Mouse (Mus musculus): Measurements from ENCODE around the gene Cdk6. TPM values are rescaled to one million over a fixed set of nuclear protein-coding genes. Genes with fewer than 3 reads are reported as not detected.
"Not testable (repeated sequence)": the region's sequence is repeated elsewhere in the genome, so short reads cannot be mapped to it uniquely, and the experiment has no call there.

The Cdk6 gene
- total RNA-seq, 2 experiments from 2014 or later, result 12.1 to 15.2 TPM

GRCm38 (mm10) chr5:3342771-3343565, 1.7 kb downstream of the Cdk6 start:
- DNase-seq (ENCODE audit: low spot score), result peak; percentile 5
- intact Hi-C loops (cut with DNase I), result loop anchor here (2.0 to 10.0 kb wide), 4 partner anchors 39 to 191 kb away; no protein-coding TSS in a partner anchor

DNA sequence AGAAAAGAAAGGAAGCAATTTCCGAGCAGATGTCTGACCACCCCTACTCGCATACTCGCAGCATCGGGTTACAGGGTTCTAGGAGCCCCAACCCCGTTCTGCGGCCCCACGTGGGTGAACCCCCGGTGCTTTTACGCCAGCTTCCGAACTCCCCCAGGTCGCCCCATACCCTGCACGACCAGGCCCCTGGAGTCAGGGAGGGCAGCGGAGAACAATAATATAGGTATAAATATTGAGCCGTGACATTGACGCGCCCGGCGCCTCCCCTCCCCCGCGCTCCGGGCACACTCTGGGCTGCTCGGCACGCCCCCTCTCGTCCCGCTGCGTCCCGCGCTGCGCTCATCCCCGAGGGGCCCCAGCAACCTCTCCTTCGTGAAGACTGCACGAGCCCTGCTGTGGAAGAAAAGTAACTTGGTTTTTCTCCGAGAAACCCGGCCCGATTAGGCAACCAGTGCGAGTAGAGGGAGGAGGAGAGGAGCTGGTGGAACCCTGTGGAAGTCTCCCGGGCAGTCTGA, 2.3 kb downstream of the Cdk6 start:
- DNase-seq (ENCODE audit: low spot score), result peak; percentile 40
- intact Hi-C loops (cut with DNase I), result loop anchor here (2.0 to 10.0 kb wide), 4 partner anchors 39 to 191 kb away; no protein-coding TSS in a partner anchor

DNA sequence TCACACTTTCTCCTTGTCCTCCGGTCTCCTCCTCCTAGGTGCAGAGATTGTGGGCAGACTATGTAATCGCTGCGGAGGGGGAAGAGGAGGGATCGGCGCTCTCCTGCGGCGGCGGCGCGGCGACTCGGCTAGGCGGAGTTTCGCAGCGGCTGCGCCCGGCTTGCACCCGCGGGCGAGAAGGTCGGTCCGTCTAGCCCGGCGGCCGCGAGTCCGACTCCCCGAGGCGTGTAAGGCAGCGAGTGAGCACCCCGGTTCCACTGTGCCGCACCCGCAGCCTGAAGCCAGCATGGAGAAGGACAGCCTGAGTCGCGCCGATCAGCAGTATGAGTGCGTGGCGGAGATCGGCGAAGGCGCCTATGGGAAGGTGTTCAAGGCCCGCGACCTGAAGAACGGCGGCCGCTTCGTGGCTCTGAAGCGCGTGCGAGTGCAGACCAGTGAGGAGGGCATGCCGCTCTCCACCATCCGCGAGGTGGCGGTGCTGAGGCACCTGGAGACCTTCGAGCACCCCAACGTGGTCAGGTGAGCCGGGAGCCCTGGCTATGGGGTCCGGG, 2.9 kb downstream of the Cdk6 start:
- intact Hi-C loops (cut with DNase I), result loop anchor here (5.0 to 10.0 kb wide), 3 partner anchors 38 to 192 kb away; no protein-coding TSS in a partner anchor
- peak; percentile 73 for DNase-seq (ENCODE audit: low spot score)

GRCm38 (mm10) chr5:3345540-3345939, 4.3 kb downstream of the Cdk6 start:
- intact Hi-C loops (cut with DNase I), result loop anchor here (10.0 kb wide), 1 partner anchor 121 kb away; no protein-coding TSS in a partner anchor
- DNase-seq (ENCODE audit: low spot score), result not testable (repeated sequence)

DNA sequence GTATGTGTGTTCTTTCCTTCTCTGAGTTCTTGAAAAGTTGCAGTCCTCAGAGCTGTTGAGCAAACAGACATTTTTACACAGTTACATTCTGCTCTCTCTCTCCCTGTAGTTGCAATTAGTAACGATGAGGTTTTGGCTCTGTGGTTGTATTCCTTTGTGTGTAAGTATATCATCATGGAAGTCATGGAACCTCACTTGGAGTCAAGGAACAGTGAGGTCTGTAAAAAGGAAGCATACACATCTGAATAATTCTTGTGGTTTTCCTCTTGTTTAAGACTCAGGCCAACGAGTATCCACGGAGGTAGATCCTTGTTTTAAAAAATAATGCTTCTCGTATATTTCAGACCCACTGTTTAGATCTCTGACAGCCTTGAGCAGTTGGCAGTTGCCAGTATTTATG, 8.1 kb downstream of the Cdk6 start:
- DNase-seq (ENCODE audit: low spot score), result not testable (repeated sequence)
- intact Hi-C loops (cut with DNase I), result loop anchor here (10.0 kb wide), 1 partner anchor 125 kb away; no protein-coding TSS in a partner anchor

- DNase-seq (ENCODE audit: low spot score); intact Hi-C loops (cut with DNase I): not testable (repeated sequence)
These were observed 10.6 kb downstream of the Cdk6 start for GRCm38 (mm10) chr5:3351836-3352235.

GRCm38 (mm10) chr5:3352314-3352713, 11.0 kb downstream of the Cdk6 start:
- intact Hi-C loops (cut with DNase I), result no loop called here

GRCm38 (mm10) chr5:3352827-3353226, 11.5 kb downstream of the Cdk6 start:
- no peak for DNase-seq (ENCODE audit: low spot score)
- intact Hi-C loops (cut with DNase I), result no loop called here

More at GRCm38 (mm10) chr5:3352314-3352713, 11.0 kb downstream of the Cdk6 start:
- DNase-seq (ENCODE audit: low spot score), result no peak

DNA sequence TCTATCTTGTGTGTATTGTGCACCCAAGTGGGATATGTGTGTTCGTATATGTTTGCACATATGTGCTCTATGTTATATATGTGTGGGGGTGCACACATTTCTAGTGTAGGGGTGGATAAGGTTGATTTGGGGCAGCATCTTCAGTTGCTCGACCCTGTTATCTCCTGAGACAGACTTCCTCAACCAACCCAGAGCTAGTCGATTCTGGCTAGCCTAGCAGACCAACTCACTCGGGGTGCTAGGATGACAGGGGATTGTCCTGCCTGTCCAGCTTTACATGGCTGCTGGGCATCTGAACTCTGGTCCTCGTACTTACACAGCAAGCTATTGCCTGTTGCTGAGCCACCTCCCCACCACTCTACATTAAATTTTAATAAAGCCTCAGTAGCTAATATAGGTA, 13.0 kb downstream of the Cdk6 start:
- DNase-seq (ENCODE audit: low spot score), result no peak
- intact Hi-C loops (cut with DNase I), result no loop called here

DNA sequence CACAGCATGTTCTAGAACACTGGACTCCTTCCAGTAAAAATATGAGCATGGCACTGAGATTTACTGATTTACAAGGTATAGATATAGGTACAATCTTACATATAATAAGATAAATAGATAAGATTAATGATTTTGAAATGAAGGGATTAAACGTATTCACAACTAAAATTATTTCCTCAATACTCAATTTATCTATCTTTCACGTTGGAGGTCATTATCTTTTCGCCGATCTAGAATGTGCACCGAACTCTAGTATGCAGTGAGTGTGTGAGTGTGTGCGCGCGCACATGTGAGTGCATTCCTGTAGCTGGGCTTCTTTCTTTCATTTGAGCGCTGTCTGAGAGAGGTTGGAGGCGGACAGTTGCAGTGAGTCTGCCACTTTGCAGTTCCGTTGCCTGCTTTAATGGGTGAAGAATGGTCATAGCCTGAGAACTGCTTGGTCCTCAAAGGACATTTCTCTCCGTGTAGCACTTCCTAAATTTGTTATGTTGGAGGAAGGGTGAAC, 13.8 kb downstream of the Cdk6 start:
- DNase-seq (ENCODE audit: low spot score), result no peak
- intact Hi-C loops (cut with DNase I), result no loop called here

DNA sequence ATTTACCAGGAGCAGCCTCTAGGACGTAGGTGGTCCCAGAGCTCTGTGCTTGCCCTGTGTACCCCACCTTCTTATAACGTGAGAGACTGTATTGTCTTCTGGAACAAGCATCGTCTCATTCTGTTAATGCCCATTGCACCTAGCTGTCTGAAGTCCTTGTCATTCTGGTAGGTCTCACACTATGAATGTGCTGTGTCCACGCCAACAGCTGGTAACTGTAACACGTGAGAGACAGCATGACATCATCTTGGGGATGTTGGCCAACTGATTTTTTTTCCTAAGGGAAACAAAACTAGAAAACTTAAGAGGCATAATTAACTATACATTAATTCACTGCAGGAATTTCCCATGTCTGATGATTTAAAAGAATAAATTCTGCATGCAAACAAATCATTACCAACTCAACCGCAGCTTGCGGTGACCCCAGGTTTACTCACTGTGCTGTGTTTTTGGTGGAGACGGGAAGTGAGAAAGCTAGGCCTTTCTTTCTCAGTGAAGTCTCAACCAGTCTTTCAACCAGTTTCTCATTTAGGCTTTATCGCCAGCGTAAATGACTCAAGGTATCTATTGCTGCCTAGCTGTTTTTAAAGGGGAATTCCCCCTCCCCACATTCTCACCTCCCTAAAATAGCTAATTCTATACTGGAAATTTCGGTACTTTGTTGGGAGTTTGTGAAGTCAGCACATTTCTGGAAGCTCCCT, 14.4 kb downstream of the Cdk6 start:
- DNase-seq (ENCODE audit: low spot score), result no peak
- intact Hi-C loops (cut with DNase I), result no loop called here

GRCm38 (mm10) chr5:3356261-3356778, 15.0 kb downstream of the Cdk6 start:
- intact Hi-C loops (cut with DNase I), result no loop called here
- DNase-seq (ENCODE audit: low spot score), result no peak

DNA sequence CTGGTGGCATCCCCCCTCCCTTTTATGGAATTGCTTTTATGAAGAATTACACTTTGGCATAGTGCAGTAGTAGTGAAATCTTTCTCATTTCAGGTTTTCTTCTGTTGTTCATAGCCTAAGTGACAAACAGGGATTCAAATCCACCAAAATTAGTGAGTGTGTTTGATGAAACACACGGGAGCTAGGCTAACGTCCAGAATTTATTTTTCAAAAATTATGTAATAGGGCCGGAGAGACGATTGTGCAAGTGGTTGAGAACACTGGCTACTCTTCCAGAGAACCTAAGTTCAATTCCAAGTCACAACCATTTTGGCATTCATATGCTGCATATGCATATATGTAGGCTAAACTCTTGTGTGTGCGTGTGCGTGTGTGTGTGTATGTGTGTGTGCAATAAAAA, 16.2 kb downstream of the Cdk6 start:
- intact Hi-C loops (cut with DNase I), result no loop called here

DNA sequence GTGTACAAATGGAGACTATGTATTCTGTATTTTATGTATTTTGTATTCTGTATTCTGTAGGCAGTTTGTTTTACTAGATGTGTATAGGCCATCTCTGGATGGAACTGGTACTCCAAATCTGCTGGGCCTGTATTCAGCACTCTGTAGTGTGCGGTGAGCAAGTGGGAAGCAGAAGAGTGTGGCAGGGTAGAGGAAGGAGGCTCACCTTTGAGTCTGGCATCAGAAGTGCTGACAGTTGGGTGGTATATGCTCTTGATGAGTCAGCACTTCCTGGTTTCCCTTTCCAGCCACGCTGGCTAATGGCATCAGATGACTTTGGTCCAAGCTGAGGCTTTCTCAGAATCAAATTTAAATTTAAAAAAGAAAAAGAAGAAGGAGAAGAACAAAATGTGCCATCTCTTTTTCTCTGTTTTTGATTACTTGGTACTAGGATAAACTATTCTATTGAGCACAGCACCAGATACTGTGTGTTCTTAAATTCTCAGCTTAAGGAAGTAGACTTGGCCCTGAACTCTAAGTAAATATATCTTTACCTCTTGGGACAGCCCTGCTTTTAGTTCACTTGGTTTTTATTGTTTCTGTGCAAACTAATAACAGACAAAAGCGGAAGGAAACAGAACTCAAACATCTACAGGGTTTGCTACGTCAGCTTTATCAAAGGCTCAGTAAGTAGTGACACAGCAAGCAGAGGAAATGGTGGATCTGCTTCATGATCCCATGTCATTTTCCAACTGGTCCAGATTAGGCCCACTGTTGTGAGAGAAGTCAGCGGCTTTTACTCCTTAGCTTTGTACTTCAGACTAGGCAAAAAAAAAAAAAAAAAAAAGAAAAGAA, 17.6 kb downstream of the Cdk6 start:
- no peak for DNase-seq (ENCODE audit: low spot score)
- intact Hi-C loops (cut with DNase I), result no loop called here

More for the DNA sequence above, 16.2 kb downstream of the Cdk6 start:
- DNase-seq (ENCODE audit: low spot score), result no peak

GRCm38 (mm10) chr5:3359914-3360313, 18.6 kb downstream of the Cdk6 start:
- no peak for DNase-seq (ENCODE audit: low spot score)
- intact Hi-C loops (cut with DNase I), result no loop called here

- DNase-seq (ENCODE audit: low spot score), result no peak
- intact Hi-C loops (cut with DNase I), result no loop called here
These were observed 20.0 kb downstream of the Cdk6 start for GRCm38 (mm10) chr5:3361252-3361651.

GRCm38 (mm10) chr5:3362111-3362510, 20.8 kb downstream of the Cdk6 start:
- DNase-seq (ENCODE audit: low spot score), result no peak
- intact Hi-C loops (cut with DNase I), result no loop called here

DNA sequence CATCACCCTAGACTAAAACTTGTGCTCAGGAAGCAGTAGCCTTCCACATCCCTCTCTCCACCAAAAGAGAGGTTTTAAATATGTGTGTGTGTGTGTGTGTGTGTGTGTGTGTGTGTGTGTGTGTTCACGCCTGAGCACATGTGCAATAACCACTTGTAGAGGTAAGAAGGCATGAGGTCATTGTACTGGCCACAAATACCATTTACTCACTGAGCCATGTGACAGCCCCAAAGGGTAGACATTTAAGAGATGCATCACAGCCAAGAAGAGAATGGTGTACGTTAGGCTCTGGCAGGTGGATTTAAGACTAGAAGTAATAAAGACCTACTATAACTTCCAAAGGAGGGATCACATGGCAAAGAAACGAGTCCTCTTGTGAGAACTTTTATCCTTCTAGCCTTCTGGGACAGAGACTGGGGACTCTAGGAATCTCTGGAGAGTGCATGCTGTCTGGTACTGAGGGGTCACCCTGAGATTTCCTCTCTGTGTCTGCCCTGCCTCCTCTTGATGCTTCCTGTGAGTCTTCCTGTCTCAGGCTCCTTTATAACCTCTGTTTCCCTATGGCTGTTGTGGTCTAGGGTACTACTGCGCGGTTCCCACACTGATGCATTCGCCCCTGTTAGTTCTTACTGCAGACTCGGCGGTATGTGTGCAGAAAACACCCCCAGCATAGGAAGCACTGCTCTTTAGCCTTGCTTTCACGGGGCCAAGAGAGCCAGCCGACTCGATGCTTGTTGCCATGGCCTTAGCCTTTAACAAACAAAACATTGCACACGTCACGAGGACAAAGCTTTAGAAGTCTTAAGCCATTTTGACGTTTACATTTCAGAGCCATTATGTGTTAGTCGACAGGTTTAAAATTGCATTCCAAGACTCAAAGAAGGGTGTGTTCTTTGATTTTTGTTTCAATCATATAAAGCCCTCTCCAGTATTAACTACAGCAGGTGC, 22.0 kb downstream of the Cdk6 start:
- no peak for DNase-seq (ENCODE audit: low spot score)
- intact Hi-C loops (cut with DNase I), result no loop called here

Measured in heart, postnatal 25 days (tissue).